Mouse (Mus musculus): ENCODE data around the gene Rnf103.
"Not testable (repeated sequence)": the region's sequence is repeated elsewhere in the genome, so short reads cannot be mapped to it uniquely, and the experiment has no call there.

Rnf103 gene

GRCm38 (mm10) chr6:71493675-71494340 lies at the start of gene Rnf103:
Gene Rnf103 (plus strand): TSS chr6:71493894.
- DNase-seq (ENCODE audit: low read depth, low spot score) = peak; percentile 96

GRCm38 (mm10) chr6:71444756-71445155 lies 48.9 kb upstream of the Rnf103 start:
- DNase-seq (ENCODE audit: low read depth, low spot score) = no peak

GRCm38 (mm10) chr6:71445560-71445959 lies 48.1 kb upstream of the Rnf103 start:
- no peak for DNase-seq (ENCODE audit: low read depth, low spot score)

- DNase-seq (ENCODE audit: low read depth, low spot score) = no peak
Observed at GRCm38 (mm10) chr6:71452792-71453191, 40.9 kb upstream of the Rnf103 start.

- not testable (repeated sequence) for DNase-seq (ENCODE audit: low read depth, low spot score)
Observed at GRCm38 (mm10) chr6:71453983-71454739, 39.5 kb upstream of the Rnf103 start.

- no peak for DNase-seq (ENCODE audit: low read depth, low spot score)
Observed at GRCm38 (mm10) chr6:71457956-71458608, 35.6 kb upstream of the Rnf103 start.

GRCm38 (mm10) chr6:71465146-71465545 lies 28.5 kb upstream of the Rnf103 start:
- no peak for DNase-seq (ENCODE audit: low read depth, low spot score)

GRCm38 (mm10) chr6:71467766-71468165 lies 25.9 kb upstream of the Rnf103 start:
- DNase-seq (ENCODE audit: low read depth, low spot score) = no peak

GRCm38 (mm10) chr6:71469291-71469690 lies 24.4 kb upstream of the Rnf103 start:
- DNase-seq (ENCODE audit: low read depth, low spot score) = no peak

GRCm38 (mm10) chr6:71471830-71472520 lies 21.7 kb upstream of the Rnf103 start:
- no peak for DNase-seq (ENCODE audit: low read depth, low spot score)

- DNase-seq (ENCODE audit: low read depth, low spot score) = no peak
Observed at GRCm38 (mm10) chr6:71472786-71473185, 20.9 kb upstream of the Rnf103 start.

GRCm38 (mm10) chr6:71475604-71476003 lies 18.1 kb upstream of the Rnf103 start:
- no peak for DNase-seq (ENCODE audit: low read depth, low spot score)

GRCm38 (mm10) chr6:71476783-71477182 lies 16.9 kb upstream of the Rnf103 start:
- no peak for DNase-seq (ENCODE audit: low read depth, low spot score)

GRCm38 (mm10) chr6:71478816-71479568 lies 14.7 kb upstream of the Rnf103 start:
- DNase-seq (ENCODE audit: low read depth, low spot score) = not testable (repeated sequence)

- DNase-seq (ENCODE audit: low read depth, low spot score) = not testable (repeated sequence)
Observed at GRCm38 (mm10) chr6:71479588-71479987, 14.1 kb upstream of the Rnf103 start.

- DNase-seq (ENCODE audit: low read depth, low spot score) = no peak
Observed at GRCm38 (mm10) chr6:71480136-71480535, 13.6 kb upstream of the Rnf103 start.

- DNase-seq (ENCODE audit: low read depth, low spot score) = no peak
Observed at GRCm38 (mm10) chr6:71481136-71481535, 12.6 kb upstream of the Rnf103 start.

- DNase-seq (ENCODE audit: low read depth, low spot score) = no peak
Observed at GRCm38 (mm10) chr6:71485246-71485645, 8.4 kb upstream of the Rnf103 start.

- no peak for DNase-seq (ENCODE audit: low read depth, low spot score)
Observed at GRCm38 (mm10) chr6:71486226-71486625, 7.5 kb upstream of the Rnf103 start.

- DNase-seq (ENCODE audit: low read depth, low spot score) = no peak
Observed at GRCm38 (mm10) chr6:71486867-71487266, 6.8 kb upstream of the Rnf103 start.

GRCm38 (mm10) chr6:71487966-71488365 lies 5.7 kb upstream of the Rnf103 start:
- DNase-seq (ENCODE audit: low read depth, low spot score) = no peak

All from R1 (cell line).